Mouse (Mus musculus): ENCODE measurements around the gene Dnajc28. TPM values are rescaled to one million over a fixed set of nuclear protein-coding genes. Genes with fewer than 3 reads are reported as not detected.

Dnajc28 gene
- polyA plus RNA-seq, 1 experiment from 2014 or later: 5.8 TPM

GRCm38 (mm10) chr16:91614552-91614951 lies 4.3 kb downstream of the Dnajc28 start:
- ATAC-seq (ENCODE audit: insufficient number of reproducible peaks, insufficient read depth, low FRiP score, low read depth): no peak
- no peak overlapping the region for H3K27ac ChIP-seq (replicated peaks in 1 of 2; ENCODE audit: control insufficient read depth in 1 of 2, insufficient read depth in 1 of 2, low read depth in 2 of 2, low read length in 2 of 2)
- no peak overlapping the region for H3K4me2 ChIP-seq (ENCODE audit: low read length)
- H3K4me1 ChIP-seq (ENCODE audit: control insufficient read depth in 2 of 2, insufficient read depth in 2 of 2, low read length in 2 of 2): peaks cover 0 to 4% of the 10 kb centered on the region in 2 experiments; a peak in 2 of 4 replicates
- H3K9me3 ChIP-seq (ENCODE audit: control insufficient read depth, low read length): no peaks in the 10 kb centered on the region
- no peaks in the 10 kb centered on the region for H3K36me3 ChIP-seq (ENCODE audit: control insufficient read depth, insufficient read depth, low read length)
- WGBS: 83% methylated on average over 6 of the region's 6 CpGs
- no peaks in the 10 kb centered on the region for H3K27me3 ChIP-seq (ENCODE audit: control insufficient read depth, insufficient read depth, low read length)
- H3K4me3 ChIP-seq (ENCODE audit: control insufficient read depth in 1 of 2, insufficient read depth in 1 of 2, low read depth in 1 of 2, low read length in 2 of 2): no peak overlapping the region
- no peak overlapping the region for H3K9ac ChIP-seq (ENCODE audit: low read length)

GRCm38 (mm10) chr16:91612525-91612924 lies 6.3 kb downstream of the Dnajc28 start:
- ATAC-seq (ENCODE audit: insufficient number of reproducible peaks, insufficient read depth, low FRiP score, low read depth): no peak
- 44% methylated on average over 5 of the region's 5 CpGs for WGBS

GRCm38 (mm10) chr16:91611248-91611647 lies 7.6 kb downstream of the Dnajc28 start:
- H3K4me2 ChIP-seq (ENCODE audit: low read length): no peak overlapping the region
- no peaks in the 10 kb centered on the region for H3K9me3 ChIP-seq (ENCODE audit: control insufficient read depth, low read length)
- no peak overlapping the region for H3K4me3 ChIP-seq (ENCODE audit: control insufficient read depth in 1 of 2, insufficient read depth in 1 of 2, low read depth in 1 of 2, low read length in 2 of 2)
- no peak overlapping the region for H3K9ac ChIP-seq (ENCODE audit: low read length)
- no peaks in the 10 kb centered on the region for H3K27me3 ChIP-seq (ENCODE audit: control insufficient read depth, insufficient read depth, low read length)
- H3K4me1 ChIP-seq (ENCODE audit: control insufficient read depth in 2 of 2, insufficient read depth in 2 of 2, low read length in 2 of 2): peaks cover 0 to 4% of the 10 kb centered on the region in 2 experiments; a peak in 2 of 4 replicates
- ATAC-seq (ENCODE audit: insufficient number of reproducible peaks, insufficient read depth, low FRiP score, low read depth): no peak
- WGBS: 63% methylated on average over 11 of the region's 11 CpGs
- no peaks in the 10 kb centered on the region for H3K36me3 ChIP-seq (ENCODE audit: control insufficient read depth, insufficient read depth, low read length)
- H3K27ac ChIP-seq (replicated peaks in 1 of 2; ENCODE audit: control insufficient read depth in 1 of 2, insufficient read depth in 1 of 2, low read depth in 2 of 2, low read length in 2 of 2): no peak overlapping the region

More at GRCm38 (mm10) chr16:91612525-91612924, 6.3 kb downstream of the Dnajc28 start:
- H3K4me1 ChIP-seq (ENCODE audit: control insufficient read depth in 2 of 2, insufficient read depth in 2 of 2, low read length in 2 of 2): peaks cover 0 to 4% of the 10 kb centered on the region in 2 experiments; a peak in 2 of 4 replicates
- no peak overlapping the region for H3K9ac ChIP-seq (ENCODE audit: low read length)
- no peak overlapping the region for H3K4me2 ChIP-seq (ENCODE audit: low read length)
- H3K27me3 ChIP-seq (ENCODE audit: control insufficient read depth, insufficient read depth, low read length): no peaks in the 10 kb centered on the region
- no peak overlapping the region for H3K4me3 ChIP-seq (ENCODE audit: control insufficient read depth in 1 of 2, insufficient read depth in 1 of 2, low read depth in 1 of 2, low read length in 2 of 2)
- no peaks in the 10 kb centered on the region for H3K9me3 ChIP-seq (ENCODE audit: control insufficient read depth, low read length)
- H3K36me3 ChIP-seq (ENCODE audit: control insufficient read depth, insufficient read depth, low read length): no peaks in the 10 kb centered on the region
- no peak overlapping the region for H3K27ac ChIP-seq (replicated peaks in 1 of 2; ENCODE audit: control insufficient read depth in 1 of 2, insufficient read depth in 1 of 2, low read depth in 2 of 2, low read length in 2 of 2)

GRCm38 (mm10) chr16:91609501-91610245 lies 9.2 kb downstream of the Dnajc28 start:
- 0 out of 4 replicates have a peak overlapping the region, but pooled peaks of 1 of the 2 experiments have one; percentile 10 for H3K27ac ChIP-seq (replicated peaks in 1 of 2; ENCODE audit: control insufficient read depth in 1 of 2, insufficient read depth in 1 of 2, low read depth in 2 of 2, low read length in 2 of 2)
- H3K9me3 ChIP-seq (ENCODE audit: control insufficient read depth, low read length): no peaks in the 10 kb centered on the region
- H3K4me1 ChIP-seq (ENCODE audit: control insufficient read depth in 2 of 2, insufficient read depth in 2 of 2, low read length in 2 of 2): peaks cover 0 to 4% of the 10 kb centered on the region in 2 experiments; a peak in 2 of 4 replicates
- ATAC-seq (ENCODE audit: insufficient number of reproducible peaks, insufficient read depth, low FRiP score, low read depth): no peak
- WGBS: 60% methylated on average over 9 of the region's 9 CpGs
- no peak overlapping the region for H3K4me3 ChIP-seq (ENCODE audit: control insufficient read depth in 1 of 2, insufficient read depth in 1 of 2, low read depth in 1 of 2, low read length in 2 of 2)
- no peak overlapping the region for H3K9ac ChIP-seq (ENCODE audit: low read length)
- no peaks in the 10 kb centered on the region for H3K27me3 ChIP-seq (ENCODE audit: control insufficient read depth, insufficient read depth, low read length)
- no peaks in the 10 kb centered on the region for H3K36me3 ChIP-seq (ENCODE audit: control insufficient read depth, insufficient read depth, low read length)
- H3K4me2 ChIP-seq (ENCODE audit: low read length): no peak overlapping the region

GRCm38 (mm10) chr16:91606958-91607357 lies 11.9 kb downstream of the Dnajc28 start:
- ATAC-seq (ENCODE audit: insufficient number of reproducible peaks, insufficient read depth, low FRiP score, low read depth): no peak
- Histone ChIP-seq H3K4me2 (ENCODE audit: low read length) (no peak overlapping the region), H3K4me1 (ENCODE audit: control insufficient read depth in 2 of 2, insufficient read depth in 2 of 2, low read length in 2 of 2) (peaks cover 0 to 4% of the 10 kb centered on the region in 2 experiments; a peak in 2 of 4 replicates), H3K9ac (ENCODE audit: low read length) (no peak overlapping the region), H3K4me3 (ENCODE audit: control insufficient read depth in 1 of 2, insufficient read depth in 1 of 2, low read depth in 1 of 2, low read length in 2 of 2) (no peak overlapping the region), H3K27ac (replicated peaks in 1 of 2; ENCODE audit: control insufficient read depth in 1 of 2, insufficient read depth in 1 of 2, low read depth in 2 of 2, low read length in 2 of 2) (no peak overlapping the region), H3K9me3 (ENCODE audit: control insufficient read depth, low read length) (no peaks in the 10 kb centered on the region), H3K36me3 (ENCODE audit: control insufficient read depth, insufficient read depth, low read length) (no peaks in the 10 kb centered on the region), H3K27me3 (ENCODE audit: control insufficient read depth, insufficient read depth, low read length) (no peaks in the 10 kb centered on the region)
- 91% methylated on average over 8 of the region's 8 CpGs for WGBS

- Histone ChIP-seq H3K36me3 (ENCODE audit: control insufficient read depth, insufficient read depth, low read length) (no peaks in the 10 kb centered on the region), H3K27me3 (ENCODE audit: control insufficient read depth, insufficient read depth, low read length) (no peaks in the 10 kb centered on the region), H3K27ac (replicated peaks in 1 of 2; ENCODE audit: control insufficient read depth in 1 of 2, insufficient read depth in 1 of 2, low read depth in 2 of 2, low read length in 2 of 2) (no peak overlapping the region), H3K9ac (ENCODE audit: low read length) (no peak overlapping the region), H3K4me3 (ENCODE audit: control insufficient read depth in 1 of 2, insufficient read depth in 1 of 2, low read depth in 1 of 2, low read length in 2 of 2) (no peak overlapping the region), H3K4me2 (ENCODE audit: low read length) (no peak overlapping the region), H3K9me3 (ENCODE audit: control insufficient read depth, low read length) (no peaks in the 10 kb centered on the region), H3K4me1 (ENCODE audit: control insufficient read depth in 2 of 2, insufficient read depth in 2 of 2, low read length in 2 of 2) (peaks cover 0 to 2% of the 10 kb centered on the region in 2 experiments; a peak in 2 of 4 replicates)
- 77% methylated on average over 6 of the region's 6 CpGs for WGBS
- ATAC-seq (ENCODE audit: insufficient number of reproducible peaks, insufficient read depth, low FRiP score, low read depth): no peak
Measured at GRCm38 (mm10) chr16:91605156-91605555, 13.7 kb downstream of the Dnajc28 start.

GRCm38 (mm10) chr16:91601693-91602092 lies 17.1 kb downstream of the Dnajc28 start:
- no peak for ATAC-seq (ENCODE audit: insufficient number of reproducible peaks, insufficient read depth, low FRiP score, low read depth)
- 70% methylated on average over 9 of the region's 9 CpGs for WGBS

More at GRCm38 (mm10) chr16:91601693-91602092, 17.1 kb downstream of the Dnajc28 start:
- H3K9me3 ChIP-seq (ENCODE audit: control insufficient read depth, low read length): no peaks in the 10 kb centered on the region
- no peaks in the 10 kb centered on the region for H3K36me3 ChIP-seq (ENCODE audit: control insufficient read depth, insufficient read depth, low read length)
- no peaks in the 10 kb centered on the region for H3K27me3 ChIP-seq (ENCODE audit: control insufficient read depth, insufficient read depth, low read length)
- peaks cover 0 to 2% of the 10 kb centered on the region in 2 experiments; a peak in 2 of 4 replicates for H3K4me1 ChIP-seq (ENCODE audit: control insufficient read depth in 2 of 2, insufficient read depth in 2 of 2, low read length in 2 of 2)
- H3K4me2 ChIP-seq (ENCODE audit: low read length): no peak overlapping the region
- H3K4me3 ChIP-seq (ENCODE audit: control insufficient read depth in 1 of 2, insufficient read depth in 1 of 2, low read depth in 1 of 2, low read length in 2 of 2): no peak overlapping the region
- H3K27ac ChIP-seq (replicated peaks in 1 of 2; ENCODE audit: control insufficient read depth in 1 of 2, insufficient read depth in 1 of 2, low read depth in 2 of 2, low read length in 2 of 2): no peak overlapping the region
- no peak overlapping the region for H3K9ac ChIP-seq (ENCODE audit: low read length)

Measured in heart, embryonic 14.5 days (tissue).